Mouse (Mus musculus) olfactory bulb, adult 2 months (tissue): ENCODE measurements around the gene Ugt2b34.

ENCODE experiments used
- CTCF ChIP-seq: fragments of 200-500 bp; IDR thresholded peaks from 2 replicates; pipeline ENCODE4 v1.5.1; 2012; ENCODE audit warnings: low read depth, mild to moderate bottlenecking, low read length, moderate library complexity; ENCODE audit not compliant: insufficient read depth
- POLR2A ChIP-seq: fragments of 200-500 bp; IDR thresholded peaks from 2 replicates; pipeline ENCODE4 v1.6.1; 2012; ENCODE audit warnings: mild to moderate bottlenecking, low read depth, low read length, moderate library complexity; ENCODE audit not compliant: insufficient read depth

- TF ChIP-seq POLR2A = no peak
- no peak for TF ChIP-seq CTCF
Observed at GRCm38 (mm10) chr5:86906758-86907157, at the start of gene Ugt2b34.
